Mouse (Mus musculus) right cerebral cortex, postnatal 14 days (tissue): ENCODE measurements around the gene Zfp871.
"Not testable (repeated sequence)": the region's sequence is repeated elsewhere in the genome, so short reads cannot be mapped to it uniquely, and the experiment has no call there.

Source experiments
- DNase-seq: peaks from one replicate; pipeline ENCODE4 v3.0.0; 2022

Gene Zfp871

GRCm38 (mm10) chr17:32729029-32729428 is 59.1 kb downstream of the Zfp871 start:
- DNase-seq, result no peak

GRCm38 (mm10) chr17:32726360-32726759 is 61.7 kb downstream of the Zfp871 start:
- DNase-seq, result not testable (repeated sequence)

GRCm38 (mm10) chr17:32722771-32723170 is 65.3 kb downstream of the Zfp871 start:
- DNase-seq, result no peak

- DNase-seq, result not testable (repeated sequence)
Measured at GRCm38 (mm10) chr17:32722151-32722550, 65.9 kb downstream of the Zfp871 start.
